Comparison of ENCODE assay signal across 21 mouse cellular contexts in the genomic region with DNA sequence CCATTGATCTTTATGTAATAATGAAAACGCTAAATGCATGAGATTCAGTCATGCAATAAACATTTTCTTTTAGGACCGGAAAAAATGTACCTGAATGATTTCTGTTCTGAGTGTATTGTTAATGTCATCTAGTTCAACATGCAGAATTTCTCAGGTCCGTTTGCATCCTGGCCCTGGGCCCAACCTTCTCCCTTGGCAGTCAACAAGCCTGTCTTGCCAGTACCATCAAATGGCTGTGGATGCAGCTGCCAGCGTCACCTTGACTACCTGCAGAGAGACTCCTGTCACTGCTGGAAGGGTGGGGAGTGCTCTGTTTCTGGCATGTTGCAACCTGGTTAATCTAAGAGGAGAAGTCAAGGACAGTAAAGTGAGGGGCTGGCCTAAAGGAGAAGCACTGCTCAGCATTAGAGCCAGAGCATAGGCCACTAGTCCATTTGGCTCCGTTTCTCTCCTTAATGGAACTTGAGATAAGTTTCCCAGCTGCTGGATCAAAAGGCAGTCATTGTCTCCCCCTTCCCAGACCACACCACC. TPM values are rescaled to one million over a fixed set of nuclear protein-coding genes. Genes with fewer than 3 reads are reported as not detected.
DNase-seq lines count a peak whose midpoint lies in the region; ATAC-seq and TF ChIP-seq lines count a peak whose summit lies in the region.
"Had no signal": no experiment of that assay in that cellular context is flagged by ENCODE, and none has a peak within 500 bp of the region (broad histone marks: within the 10 kb centered on the region; RNA-seq: fewer than 3 reads in every experiment).

No protein-coding gene starts in this region.

- no peaks in the 10 kb centered on the region for H3K36me3 ChIP-seq in liver, adult 2 months (ENCODE audit: control insufficient read depth, insufficient read depth, low read length)
- no peaks in the 10 kb centered on the region for H3K36me3 ChIP-seq in liver, embryonic 12.5 days
- H3K36me3 ChIP-seq in intestine, embryonic 15.5 days: no peaks in the 10 kb centered on the region
- H3K36me3 ChIP-seq in kidney, embryonic 14.5 days (ENCODE audit: control insufficient read depth, insufficient read depth, low read length): no peaks in the 10 kb centered on the region
- H3K36me3 ChIP-seq: hindbrain, embryonic 15.5 days; midbrain, embryonic 13.5 days had no signal

- ATAC-seq in liver, embryonic 12.5 days: no peak
- ATAC-seq in intestine, embryonic 15.5 days: peak; percentile 32; the same call in 1 of the 2 replicates
- no peak for ATAC-seq in kidney, embryonic 14.5 days (ENCODE audit: low FRiP score, low TSS enrichment)
- ATAC-seq: forebrain, postnatal 0 days; midbrain, embryonic 13.5 days had no signal

- no peak overlapping the region for H3K4me3 ChIP-seq in liver, adult 2 months (ENCODE audit: insufficient read depth, low read depth, low read length)
- no peak overlapping the region for H3K4me3 ChIP-seq in liver, embryonic 12.5 days
- no peak overlapping the region for H3K4me3 ChIP-seq in intestine, embryonic 15.5 days (replicated peaks)
- no peak overlapping the region for H3K4me3 ChIP-seq in kidney, embryonic 14.5 days (ENCODE audit: low read length)
- H3K4me3 ChIP-seq: gastrocnemius, adult 2 months; heart, adult 2 months; hindbrain, embryonic 15.5 days; midbrain, embryonic 13.5 days had no signal

- no peaks in the 10 kb centered on the region for H3K27me3 ChIP-seq in liver, adult 2 months (ENCODE audit: control insufficient read depth, insufficient read depth, low read length)
- H3K27me3 ChIP-seq in liver, embryonic 12.5 days (replicated peaks): no peaks in the 10 kb centered on the region
- no peaks in the 10 kb centered on the region for H3K27me3 ChIP-seq in intestine, embryonic 15.5 days (replicated peaks)
- H3K27me3 ChIP-seq in kidney, embryonic 14.5 days (ENCODE audit: control insufficient read depth, insufficient read depth, low read length): no peaks in the 10 kb centered on the region
- H3K27me3 ChIP-seq: hindbrain, embryonic 15.5 days; midbrain, embryonic 13.5 days had no signal

- no peak overlapping the region for H3K9ac ChIP-seq in liver, adult 2 months (ENCODE audit: low read depth, low read length)
- H3K9ac ChIP-seq in liver, embryonic 12.5 days: no peak overlapping the region
- no peak overlapping the region for H3K9ac ChIP-seq in intestine, embryonic 15.5 days
- H3K9ac ChIP-seq in kidney, embryonic 14.5 days (ENCODE audit: low read depth, low read length): no peak overlapping the region
- H3K9ac ChIP-seq: forebrain, postnatal 0 days; hindbrain, embryonic 15.5 days; midbrain, embryonic 13.5 days had no signal

- TF ChIP-seq POLR2A in liver, adult 2 months (IDR thresholded peaks at IDR 0.05; ENCODE audit: extremely low read depth, insufficient read depth, low read length): no peak

- no peaks in the 10 kb centered on the region for H3K9me3 ChIP-seq in liver, embryonic 12.5 days (replicated peaks)
- H3K9me3 ChIP-seq in intestine, embryonic 15.5 days: no peaks in the 10 kb centered on the region
- H3K9me3 ChIP-seq in kidney, embryonic 14.5 days (ENCODE audit: control insufficient read depth, low read length): no peaks in the 10 kb centered on the region
- H3K9me3 ChIP-seq: hindbrain, embryonic 15.5 days; midbrain, embryonic 13.5 days had no signal

- WGBS in liver, adult 2 months: 57% methylated on average over 5 of the region's 5 CpGs
- WGBS in liver, embryonic 12.5 days (ENCODE audit: insufficient replicate concordance): 68% methylated on average over 5 of the region's 5 CpGs
- WGBS in intestine, embryonic 15.5 days: 62% methylated on average over 5 of the region's 5 CpGs
- 72% methylated on average over 5 of the region's 5 CpGs for WGBS in kidney, embryonic 14.5 days

- peaks cover 1% of the 10 kb centered on the region; the same call in 1 of the 2 replicates for H3K4me1 ChIP-seq in liver, adult 2 months (ENCODE audit: control insufficient read depth, insufficient read depth, low read length)
- H3K4me1 ChIP-seq in liver, embryonic 12.5 days: peaks cover 18% of the 10 kb centered on the region
- H3K4me1 ChIP-seq in intestine, embryonic 15.5 days (replicated peaks): peaks cover 2% of the 10 kb centered on the region; the same call in 1 of the 2 replicates
- H3K4me1 ChIP-seq in kidney, embryonic 14.5 days (ENCODE audit: control insufficient read depth, insufficient read depth, low read length): no peaks in the 10 kb centered on the region
- H3K4me1 ChIP-seq: hindbrain, embryonic 15.5 days; midbrain, embryonic 13.5 days had no signal

- DNase-seq in cerebellum, postnatal 36 days: peak; percentile 25 to 30
- DNase-seq in cerebellum, postnatal 4 days (ENCODE audit: low spot score in 2 of 2): no peak
- DNase-seq in liver, adult 2 months (ENCODE audit: extremely low read depth, low read depth, low spot score): peak; percentile 38
- DNase-seq in lung, postnatal 36 days: peak; percentile 61
- DNase-seq: adrenal gland, postnatal 10 days; B cell, adult 2 months; forebrain, postnatal 0 days; gastrocnemius, adult 2 months; kidney, adult 8-10 months; kidney, postnatal 4 days; right cerebral cortex, adult 18-20 months; spleen, adult 18-20 months; thymus, adult 18-20 months had no signal

- no peaks in the 10 kb centered on the region for H3K79me2 ChIP-seq in liver, adult 2 months (ENCODE audit: control insufficient read depth, insufficient read depth, low read length)

- H3K27ac ChIP-seq in liver, adult 2 months (replicated peaks; ENCODE audit: insufficient read depth, low read depth, low read length): no peak overlapping the region
- H3K27ac ChIP-seq in liver, embryonic 12.5 days: no peak overlapping the region
- H3K27ac ChIP-seq in intestine, embryonic 15.5 days: 0 out of 2 replicates have a peak overlapping the region, but pooled peaks have one; percentile 6
- H3K27ac ChIP-seq in kidney, embryonic 14.5 days (ENCODE audit: low read depth, low read length): no peak overlapping the region
- H3K27ac ChIP-seq: gastrocnemius, adult 2 months; heart, adult 2 months; hindbrain, embryonic 15.5 days; macrophage; midbrain, embryonic 13.5 days had no signal

- no peak for TF ChIP-seq CTCF in liver, adult 2 months (IDR thresholded peaks at IDR 0.05; ENCODE audit: low read depth, low read length)

- no peak overlapping the region for H3K4me2 ChIP-seq in liver, embryonic 12.5 days
- no peak overlapping the region for H3K4me2 ChIP-seq in intestine, embryonic 15.5 days (replicated peaks)
- H3K4me2 ChIP-seq in kidney, embryonic 14.5 days (replicated peaks; ENCODE audit: low read depth, low read length): no peak overlapping the region
- H3K4me2 ChIP-seq: hindbrain, embryonic 15.5 days; liver, embryonic 11.5 days; midbrain, embryonic 13.5 days had no signal

RNA-seq across cellular contexts. Expression of a gene that starts 14.2 kb away (rescaled TPM):
- 191 and 252 TPM in 2 replicates for total RNA-seq in liver, adult 2 months (2014; rRNA removed)
- polyA plus RNA-seq in liver, adult 2 months (2012; rRNA removed): 25.0 and 27.5 TPM in 2 replicates
- polyA plus RNA-seq in liver, embryonic 12.5 days (2016; fragmentation: Nextera tagmentation; extraction: Ambion mirVana): 126 and 136 TPM in 2 replicates
- 674 and 711 TPM in 2 replicates for polyA plus RNA-seq in intestine, embryonic 15.5 days (2015; fragmentation: Nextera tagmentation; extraction: Ambion mirVana)
- 319 and 404 TPM in 2 replicates for polyA plus RNA-seq in kidney, embryonic 14.5 days (2014; fragmentation: Nextera tagmentation; extraction: Ambion mirVana)

RNA-seq across cellular contexts. Expression of a gene that starts 37.9 kb away (rescaled TPM):
- 0.07 and 0.09 TPM in 2 replicates for total RNA-seq in liver, adult 2 months (2014; rRNA removed)
- 0.04 and 0.05 TPM in 2 replicates for polyA plus RNA-seq in liver, adult 2 months (2012; rRNA removed)
- polyA plus RNA-seq in liver, embryonic 12.5 days (2016; fragmentation: Nextera tagmentation; extraction: Ambion mirVana): 0.33 and 0.45 TPM in 2 replicates
- 4.2 and 4.3 TPM in 2 replicates for polyA plus RNA-seq in intestine, embryonic 15.5 days (2015; fragmentation: Nextera tagmentation; extraction: Ambion mirVana)
- 1.0 and 1.7 TPM in 2 replicates for polyA plus RNA-seq in kidney, embryonic 14.5 days (2014; fragmentation: Nextera tagmentation; extraction: Ambion mirVana)

Comparison
In these comparisons a context has a peak if more than half of its experiments do, and no peak if none do; other contexts are left out.
1. DNase-seq: peak in cerebellum, postnatal 36 days (2 of 2), liver, adult 2 months (single experiment) and lung, postnatal 36 days (single experiment); none in cerebellum, postnatal 4 days (0 of 2).